Mouse (Mus musculus) kidney, adult 18-20 months (tissue): ENCODE data around the gene Postn.
A peak's percentile ranks its signal among the peaks of the same experiment; 100 is the strongest.

Experiments used
- DNase-seq: peaks from one replicate; pipeline ENCODE4 v3.0.0; 2021

Gene Postn

GRCm38 (mm10) chr3:54360897-54361296 lies at the start of gene Postn:
TSS of gene Postn (plus strand) at chr3:54361109.
- DNase-seq = no peak

- DNase-seq = no peak
These were observed 46.9 kb upstream of the Postn start for GRCm38 (mm10) chr3:54314055-54314454.

- DNase-seq = peak; percentile 74
These were observed 7.8 kb upstream of the Postn start for GRCm38 (mm10) chr3:54352891-54353652.

GRCm38 (mm10) chr3:54357561-54357960 lies 3.3 kb upstream of the Postn start:
- DNase-seq = no peak

GRCm38 (mm10) chr3:54358463-54359189 lies 2.3 kb upstream of the Postn start:
- DNase-seq = no peak

- no peak for DNase-seq
These were observed 747 bp downstream of the Postn start for GRCm38 (mm10) chr3:54361656-54362055.

- no peak for DNase-seq
These were observed 10.1 kb downstream of the Postn start for GRCm38 (mm10) chr3:54371015-54371414.

GRCm38 (mm10) chr3:54372625-54373024 lies 11.7 kb downstream of the Postn start:
- no peak for DNase-seq

- no peak for DNase-seq
These were observed 15.1 kb downstream of the Postn start for GRCm38 (mm10) chr3:54376014-54376413.

- no peak for DNase-seq
These were observed 16.7 kb downstream of the Postn start for GRCm38 (mm10) chr3:54377647-54378046.

GRCm38 (mm10) chr3:54378135-54378534 lies 17.2 kb downstream of the Postn start:
- DNase-seq = no peak

- DNase-seq = no peak
These were observed 19.1 kb downstream of the Postn start for GRCm38 (mm10) chr3:54379981-54380380.

- no peak for DNase-seq
These were observed 38.4 kb downstream of the Postn start for GRCm38 (mm10) chr3:54399321-54399720.

- no peak for DNase-seq
These were observed 39.0 kb downstream of the Postn start for GRCm38 (mm10) chr3:54399911-54400310.

GRCm38 (mm10) chr3:54400617-54401016 lies 39.7 kb downstream of the Postn start:
- no peak for DNase-seq

GRCm38 (mm10) chr3:54401706-54402105 lies 40.8 kb downstream of the Postn start:
- DNase-seq = no peak

- DNase-seq = no peak
These were observed 42.9 kb downstream of the Postn start for GRCm38 (mm10) chr3:54403791-54404190.

- no peak for DNase-seq
These were observed 45.7 kb downstream of the Postn start for GRCm38 (mm10) chr3:54406567-54406966.

- DNase-seq = no peak
These were observed 50.1 kb downstream of the Postn start for GRCm38 (mm10) chr3:54411052-54411451.

GRCm38 (mm10) chr3:54412885-54413583 lies 52.1 kb downstream of the Postn start:
- no peak for DNase-seq

GRCm38 (mm10) chr3:54413584-54413897 lies 52.6 kb downstream of the Postn start:
- no peak for DNase-seq

- no peak for DNase-seq
These were observed 53.5 kb downstream of the Postn start for GRCm38 (mm10) chr3:54414386-54414785.

- no peak for DNase-seq
These were observed 57.0 kb downstream of the Postn start for GRCm38 (mm10) chr3:54417833-54418386.
